Mouse (Mus musculus): ENCODE results near the gene Tnk2. TPM values are rescaled to one million over a fixed set of nuclear protein-coding genes. Genes with fewer than 3 reads are reported as not detected.
"Not testable (repeated sequence)": the region's sequence is repeated elsewhere in the genome, so short reads cannot be mapped to it uniquely, and the experiment has no call there.

Tnk2 gene
- polyA plus RNA-seq, 1 experiment from 2014 or later = 17.7 TPM

DNA sequence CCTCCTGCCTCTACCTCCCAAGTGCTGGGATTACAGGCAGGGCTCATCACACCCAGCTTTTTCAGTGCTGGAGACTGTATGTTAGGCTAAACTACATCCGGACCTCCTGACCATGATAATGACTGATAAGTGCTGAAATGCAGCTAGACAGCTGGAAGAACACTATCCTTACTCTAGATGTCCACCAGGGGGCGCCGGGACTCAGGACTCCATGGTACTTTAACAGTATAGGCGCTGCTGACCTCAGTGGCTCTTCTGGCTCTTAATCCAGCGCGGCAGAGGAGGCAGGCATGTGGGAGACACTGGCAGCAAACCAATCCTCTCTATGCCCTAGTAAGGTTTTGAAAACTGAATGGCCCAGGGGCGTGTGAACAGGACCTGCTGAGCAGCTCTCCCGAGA, 5.2 kb upstream of the Tnk2 start:
- 10% methylated on average over 8 of the region's 8 CpGs for WGBS
- peak; percentile 79 for ATAC-seq
- peaks cover 12% of the 10 kb centered on the region for H3K4me1 ChIP-seq (replicated peaks)
- H3K27me3 ChIP-seq = no peaks in the 10 kb centered on the region
- H3K4me3 ChIP-seq (replicated peaks) = no peak overlapping the region
- H3K36me3 ChIP-seq = no peaks in the 10 kb centered on the region
- no peak overlapping the region for H3K4me2 ChIP-seq (replicated peaks)
- H3K27ac ChIP-seq = no peak overlapping the region
- H3K9ac ChIP-seq (replicated peaks) = no peak overlapping the region
- peaks cover 3% of the 10 kb centered on the region; the same call in 1 of the 2 replicates for H3K9me3 ChIP-seq

- Histone ChIP-seq H3K4me1 (replicated peaks) (peaks cover 20% of the 10 kb centered on the region), H3K27me3 (no peaks in the 10 kb centered on the region), H3K4me3 (replicated peaks) (no peak overlapping the region), H3K36me3 (no peaks in the 10 kb centered on the region), H3K27ac (no peak overlapping the region), H3K9me3 (no peaks in the 10 kb centered on the region), H3K4me2 (replicated peaks) (no peak overlapping the region), H3K9ac (replicated peaks) (no peak overlapping the region)
- whole genome bisulfite sequencing = 82% methylated on average over 5 of the region's 5 CpGs
- no peak for ATAC-seq
These were observed 3.6 kb upstream of the Tnk2 start for GRCm38 (mm10) chr16:32640096-32640495.

DNA sequence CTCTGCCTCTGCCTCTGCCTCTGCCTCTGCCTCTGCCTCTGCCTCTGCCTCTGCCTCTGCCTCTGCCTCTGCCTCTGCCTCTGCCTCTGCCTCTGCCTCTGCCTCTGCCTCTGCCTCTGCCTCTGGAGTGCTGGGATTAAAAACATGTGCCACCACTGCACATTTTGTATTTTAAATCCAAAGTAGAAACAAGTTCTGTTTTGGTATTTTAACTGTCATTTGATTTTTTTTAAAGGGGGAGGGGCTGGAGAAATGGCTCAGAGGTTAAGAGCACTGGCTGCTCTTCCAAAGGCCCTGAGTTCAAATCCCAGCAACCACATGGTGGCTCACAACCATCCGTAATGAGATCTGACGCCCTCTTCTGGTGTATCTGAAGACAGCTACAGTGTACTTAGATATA, 3.0 kb upstream of the Tnk2 start:
- H3K4me2 ChIP-seq (replicated peaks); H3K4me3 ChIP-seq (replicated peaks); ATAC-seq; H3K9ac ChIP-seq (replicated peaks); H3K36me3 ChIP-seq; H3K9me3 ChIP-seq; H3K27me3 ChIP-seq; H3K27ac ChIP-seq: not testable (repeated sequence)
- H3K4me1 ChIP-seq (replicated peaks) = peaks cover 26% of the 10 kb centered on the region
- WGBS = 66% methylated on average over 2 of the region's 2 CpGs

DNA sequence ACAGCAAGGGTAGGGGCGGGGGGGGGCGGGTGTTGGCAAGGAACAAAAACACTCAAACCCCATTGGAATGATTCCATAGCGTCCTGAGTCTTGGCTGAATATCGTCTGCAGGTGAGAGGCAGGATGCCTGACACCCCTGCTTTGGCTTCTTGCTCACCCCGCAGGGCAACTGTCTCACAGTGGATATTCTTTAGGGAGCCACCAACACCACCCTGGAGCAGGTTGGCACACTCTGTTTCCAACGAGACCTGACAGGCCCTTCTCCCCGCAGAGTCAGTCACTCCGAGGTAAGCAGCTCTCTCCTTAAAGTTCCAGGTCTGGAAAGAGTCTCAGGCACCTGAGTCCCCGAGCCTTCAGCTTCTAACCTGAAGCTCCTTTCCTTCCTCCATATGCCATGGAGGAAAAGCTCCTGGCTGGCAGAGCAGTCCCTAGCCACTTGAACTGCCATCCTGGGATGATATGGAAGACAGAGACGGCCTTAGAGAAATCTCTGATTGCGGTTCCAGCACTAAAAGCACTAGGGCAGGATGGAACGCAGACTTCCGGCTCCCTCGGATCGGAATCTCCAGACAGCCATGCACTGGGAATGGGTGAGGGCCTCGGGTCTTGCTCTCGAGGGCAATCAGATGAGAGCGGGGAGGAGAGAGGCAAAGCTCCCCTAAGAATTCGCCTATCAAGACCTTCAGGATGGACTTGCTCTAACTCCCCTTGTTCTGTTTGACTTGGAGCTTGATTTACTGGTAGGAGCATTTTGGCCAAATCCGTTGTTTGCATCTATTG, 2.0 kb upstream of the Tnk2 start:
- H3K4me2 ChIP-seq (replicated peaks) = no peak overlapping the region
- H3K4me3 ChIP-seq (replicated peaks) = no peak overlapping the region
- peaks cover 34% of the 10 kb centered on the region for H3K4me1 ChIP-seq (replicated peaks)
- no peak for ATAC-seq
- peak overlapping the region; percentile 29 for H3K9ac ChIP-seq (replicated peaks)
- 0 out of 2 replicates have a peak, but pooled peaks cover 3% of the 10 kb centered on the region for H3K27me3 ChIP-seq
- no peaks in the 10 kb centered on the region for H3K9me3 ChIP-seq
- no peak overlapping the region for H3K27ac ChIP-seq
- WGBS = 69% methylated on average over 20 of the region's 20 CpGs
- H3K36me3 ChIP-seq = no peaks in the 10 kb centered on the region

DNA sequence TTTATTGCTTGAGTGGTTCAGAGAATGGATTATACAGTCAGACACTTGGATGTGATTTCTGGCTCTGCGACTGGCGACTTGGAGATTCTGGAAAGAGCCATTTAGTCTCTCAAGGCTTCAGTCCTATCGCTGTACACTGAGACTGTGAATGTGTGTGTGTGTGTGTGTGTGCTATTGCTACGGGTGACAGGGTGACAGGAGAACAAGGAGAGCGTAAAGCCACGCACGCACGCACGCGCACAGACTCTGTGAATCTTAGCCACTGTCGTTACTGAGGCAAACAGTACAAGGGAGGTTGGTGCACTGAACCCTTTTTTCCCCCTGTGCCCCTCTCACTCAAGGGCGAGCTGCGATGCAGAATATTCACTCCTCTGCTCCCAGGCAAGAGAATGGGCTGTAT, 1.4 kb upstream of the Tnk2 start:
- ATAC-seq = no peak
- 44% methylated on average over 13 of the region's 13 CpGs for WGBS
- Histone ChIP-seq H3K4me2 (replicated peaks) (peak overlapping the region; percentile 1; the same call in 1 of the 2 replicates), H3K27me3 (0 out of 2 replicates have a peak, but pooled peaks cover 3% of the 10 kb centered on the region), H3K4me1 (replicated peaks) (peaks cover 34% of the 10 kb centered on the region), H3K9me3 (no peaks in the 10 kb centered on the region), H3K27ac (0 out of 2 replicates have a peak overlapping the region, but pooled peaks have one; percentile 21), H3K4me3 (replicated peaks) (no peak overlapping the region), H3K9ac (replicated peaks) (peak overlapping the region; percentile 29), H3K36me3 (no peaks in the 10 kb centered on the region)

- Histone ChIP-seq H3K4me3 (replicated peaks) (peak overlapping the region; percentile 91), H3K9ac (replicated peaks) (peak overlapping the region; percentile 93), H3K4me2 (replicated peaks) (peak overlapping the region; percentile 92), H3K36me3 (no peaks in the 10 kb centered on the region), H3K9me3 (no peaks in the 10 kb centered on the region), H3K27ac (peak overlapping the region; percentile 89), H3K27me3 (0 out of 2 replicates have a peak, but pooled peaks cover 3% of the 10 kb centered on the region), H3K4me1 (replicated peaks) (peaks cover 30% of the 10 kb centered on the region)
- peak; percentile 80 for ATAC-seq
- WGBS = under 1% methylated on average over 69 of the region's 82 CpGs
These were observed 561 bp downstream of the Tnk2 start for GRCm38 (mm10) chr16:32644069-32644800.

- Histone ChIP-seq H3K4me1 (replicated peaks) (peaks cover 30% of the 10 kb centered on the region), H3K4me2 (replicated peaks) (peak overlapping the region; percentile 92)
- peak; percentile 2; the same call in 1 of the 2 replicates for ATAC-seq
These were observed 1.1 kb downstream of the Tnk2 start for GRCm38 (mm10) chr16:32644801-32645170.

DNA sequence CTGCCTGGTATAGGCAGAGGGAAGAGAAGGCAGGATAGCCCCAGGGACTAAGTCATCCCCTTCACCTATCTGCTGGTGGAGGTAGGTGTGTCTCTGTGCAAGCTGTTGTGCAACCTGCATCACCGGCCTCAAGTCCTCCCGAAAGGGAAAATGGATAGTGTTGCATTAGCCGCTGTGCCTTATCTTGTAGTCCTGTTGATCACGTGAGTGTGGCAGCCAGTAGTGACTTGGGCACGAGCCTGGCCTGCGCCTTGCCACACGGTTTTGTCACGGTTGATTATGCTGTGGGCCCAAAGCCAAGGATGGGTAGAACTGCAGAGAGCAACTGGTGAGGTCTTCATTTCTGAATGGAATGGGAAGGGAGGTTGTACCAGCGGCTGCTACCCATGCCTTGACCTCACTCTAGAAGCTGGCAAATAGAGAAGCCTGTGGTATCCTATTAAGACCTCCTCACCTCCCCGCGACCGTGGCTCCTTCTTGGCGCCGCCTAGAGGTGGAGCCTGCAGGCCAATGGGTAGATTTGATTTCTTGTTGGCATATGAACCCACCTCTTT, 1.8 kb downstream of the Tnk2 start:
- Histone ChIP-seq H3K9ac (replicated peaks) (peak overlapping the region; percentile 93; the same call in 1 of the 2 replicates), H3K4me1 (replicated peaks) (peaks cover 30% of the 10 kb centered on the region), H3K4me2 (replicated peaks) (peak overlapping the region; percentile 92), H3K9me3 (no peaks in the 10 kb centered on the region), H3K27ac (peak overlapping the region; percentile 89), H3K4me3 (replicated peaks) (peak overlapping the region; percentile 91), H3K27me3 (0 out of 2 replicates have a peak, but pooled peaks cover 3% of the 10 kb centered on the region), H3K36me3 (no peaks in the 10 kb centered on the region)
- peak; percentile 32 for ATAC-seq
- 21% methylated on average over 14 of the region's 14 CpGs for WGBS

More at GRCm38 (mm10) chr16:32644801-32645170, 1.1 kb downstream of the Tnk2 start:
- Histone ChIP-seq H3K9me3 (no peaks in the 10 kb centered on the region), H3K9ac (replicated peaks) (peak overlapping the region; percentile 93), H3K36me3 (no peaks in the 10 kb centered on the region), H3K27me3 (0 out of 2 replicates have a peak, but pooled peaks cover 3% of the 10 kb centered on the region), H3K27ac (peak overlapping the region; percentile 89), H3K4me3 (replicated peaks) (peak overlapping the region; percentile 91)
- WGBS = 16% methylated on average over 12 of the region's 12 CpGs

- H3K27ac ChIP-seq = no peak overlapping the region
- 0 out of 2 replicates have a peak, but pooled peaks cover 3% of the 10 kb centered on the region for H3K27me3 ChIP-seq
- H3K36me3 ChIP-seq = peaks cover 3% of the 10 kb centered on the region; the same call in 1 of the 2 replicates
- ATAC-seq = no peak
- H3K4me2 ChIP-seq (replicated peaks) = peak overlapping the region; percentile 92
- H3K9ac ChIP-seq (replicated peaks) = no peak overlapping the region
- peaks cover 30% of the 10 kb centered on the region for H3K4me1 ChIP-seq (replicated peaks)
- H3K4me3 ChIP-seq (replicated peaks) = peak overlapping the region; percentile 91
- no peaks in the 10 kb centered on the region for H3K9me3 ChIP-seq
- 89% methylated on average over 9 of the region's 9 CpGs for WGBS
These were observed 2.3 kb downstream of the Tnk2 start for GRCm38 (mm10) chr16:32646014-32646413.

DNA sequence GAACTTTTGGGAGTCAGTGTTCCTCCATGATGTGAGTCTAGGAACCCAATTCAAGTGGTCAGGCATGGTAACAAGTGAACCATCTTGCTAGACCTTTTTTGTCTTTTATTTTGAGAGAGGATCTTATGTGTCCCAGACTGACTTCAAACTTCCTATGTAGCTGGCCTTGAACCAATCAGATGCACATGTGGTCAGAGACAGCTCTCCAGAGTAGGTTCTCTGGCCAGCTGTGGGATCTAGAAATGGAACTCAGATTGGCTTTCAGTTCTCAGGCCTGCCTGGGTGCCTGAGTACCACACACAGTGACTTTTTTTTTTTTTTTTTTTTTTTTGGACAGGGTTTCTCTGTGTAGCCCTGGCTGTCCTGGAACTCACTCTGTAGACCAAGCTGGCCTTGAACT, 4.0 kb downstream of the Tnk2 start:
- no peak for ATAC-seq
- Histone ChIP-seq H3K4me1 (replicated peaks) (peaks cover 23% of the 10 kb centered on the region), H3K27me3 (0 out of 2 replicates have a peak, but pooled peaks cover 3% of the 10 kb centered on the region), H3K9ac (replicated peaks) (no peak overlapping the region), H3K4me2 (replicated peaks) (no peak overlapping the region), H3K27ac (no peak overlapping the region), H3K4me3 (replicated peaks) (no peak overlapping the region), H3K36me3 (peaks cover 5% of the 10 kb centered on the region; the same call in 1 of the 2 replicates), H3K9me3 (no peaks in the 10 kb centered on the region)

GRCm38 (mm10) chr16:32650461-32650860, 6.8 kb downstream of the Tnk2 start:
- Histone ChIP-seq H3K9me3 (no peaks in the 10 kb centered on the region), H3K4me3 (replicated peaks) (no peak overlapping the region), H3K36me3 (peaks cover 5% of the 10 kb centered on the region; the same call in 1 of the 2 replicates), H3K27ac (no peak overlapping the region), H3K27me3 (0 out of 2 replicates have a peak, but pooled peaks cover 3% of the 10 kb centered on the region), H3K9ac (replicated peaks) (no peak overlapping the region), H3K4me1 (replicated peaks) (peaks cover 10% of the 10 kb centered on the region), H3K4me2 (replicated peaks) (no peak overlapping the region)
- ATAC-seq = no peak

All from midbrain, embryonic 13.5 days (tissue).